Mouse (Mus musculus) cortical plate, adult 2 months (tissue): Measurements from ENCODE around the gene Rnase1.
"Not testable (repeated sequence)": the region's sequence is repeated elsewhere in the genome, so short reads cannot be mapped to it uniquely, and the experiment has no call there.

Experiments used
- CTCF ChIP-seq: fragments of 200-500 bp; IDR thresholded peaks from 2 replicates; pipeline ENCODE4 v1.5.1; 2011; ENCODE audit warnings: mild to moderate bottlenecking, control low read depth, low read length; ENCODE audit not compliant: insufficient read depth; ENCODE audit errors: extremely low read depth
- POLR2A ChIP-seq: fragments of 200-500 bp; IDR thresholded peaks from 2 replicates; pipeline ENCODE4 v1.6.1; 2011; ENCODE audit warnings: mild to moderate bottlenecking, low read length, control low read depth; ENCODE audit not compliant: insufficient read depth; ENCODE audit errors: extremely low read depth

GRCm38 (mm10) chr14:51161976-51162375 is 15.4 kb upstream of the Rnase1 start, which contains the start of gene Rnase2b:
- TF ChIP-seq POLR2A, CTCF: not testable (repeated sequence)
